15 mouse cellular contexts compared by ENCODE assay signal in genomic region chr10:12832163-12832562, GRCm38 (mm10).
"Had no signal": no experiment of that assay in that cellular context is flagged by ENCODE, and none has a peak within 500 bp of the region (broad histone marks: within the 10 kb centered on the region; RNA-seq: fewer than 3 reads in every experiment).

No protein-coding gene starts in this region.

- H3K27me3 ChIP-seq: intestine, embryonic 15.5 days; limb, embryonic 13.5 days; midbrain, embryonic 15.5 days; neural tube, embryonic 12.5 days had no signal

- H3K9me3 ChIP-seq: intestine, embryonic 15.5 days; limb, embryonic 13.5 days; midbrain, embryonic 10.5 days; midbrain, embryonic 15.5 days; neural tube, embryonic 12.5 days had no signal

- H3K4me1 ChIP-seq: midbrain, embryonic 10.5 days; midbrain, embryonic 15.5 days; neural tube, embryonic 12.5 days had no signal

- ATAC-seq: intestine, embryonic 15.5 days; midbrain, embryonic 15.5 days had no signal

- H3K36me3 ChIP-seq: intestine, embryonic 15.5 days; limb, embryonic 13.5 days; midbrain, embryonic 10.5 days; midbrain, embryonic 15.5 days; neural tube, embryonic 12.5 days had no signal

- H3K4me3 ChIP-seq: intestine, embryonic 15.5 days; layer of hippocampus, adult 2 months; limb, embryonic 13.5 days; midbrain, embryonic 10.5 days; midbrain, embryonic 15.5 days; neural tube, embryonic 12.5 days had no signal

- DNase-seq: kidney, adult 18-20 months; left cerebral cortex, postnatal 4 days; lung, adult 2 months; retina, postnatal 1 day; right cerebral cortex, postnatal 4 days; spleen, adult 18-20 months; thymus, adult 18-20 months; thymus, postnatal 14 days had no signal

- H3K9ac ChIP-seq: intestine, embryonic 15.5 days; limb, embryonic 13.5 days; liver, embryonic 14.5 days; midbrain, embryonic 15.5 days; neural tube, embryonic 12.5 days had no signal

- H3K4me2 ChIP-seq: intestine, embryonic 15.5 days; limb, embryonic 13.5 days; midbrain, embryonic 15.5 days; neural tube, embryonic 12.5 days had no signal

- H3K27ac ChIP-seq: intestine, embryonic 15.5 days; layer of hippocampus, adult 2 months; limb, embryonic 13.5 days; liver, embryonic 14.5 days; midbrain, embryonic 10.5 days; midbrain, embryonic 15.5 days; neural tube, embryonic 12.5 days had no signal
